Mouse (Mus musculus) MEL (cell line): ENCODE results near the gene Opa1. TPM values are rescaled to one million over a fixed set of nuclear protein-coding genes. Genes with fewer than 3 reads are reported as not detected.

ENCODE experiments used
- DNase-seq: peaks from one replicate; pipeline ENCODE4 v3.0.0; 2011; ENCODE audit warnings: low read depth, low spot score
- H3K27ac ChIP-seq: 2 replicates; pipeline ENCODE4 v1.5.1; 2012; ENCODE audit warnings: low read depth, mild to moderate bottlenecking, control low read depth, low read length, moderate library complexity; ENCODE audit not compliant: control insufficient read depth
- H3K27me3 ChIP-seq, 2 experiments: fragments of 150-350 bp in 1 of 2; sonication (generic) in 1 of 2; 2 replicates each; pipeline ENCODE4 v1.6.1; 2012; ENCODE audit warnings: low read length in 2 of 2, mild to moderate bottlenecking in 2 of 2, improper control_type of control experiment in 1 of 2, moderate library complexity in 1 of 2; ENCODE audit not compliant: insufficient read depth in 2 of 2, control insufficient read depth in 1 of 2
- H3K36me3 ChIP-seq, 2 experiments: 2 replicates each; pipeline ENCODE4 v1.6.1; 2012 to 2014; ENCODE audit warnings: low read length in 2 of 2, improper control_type of control experiment in 1 of 2, inconsistent platforms in 1 of 2, mild to moderate bottlenecking in 1 of 2; ENCODE audit not compliant: insufficient read depth in 2 of 2, control insufficient read depth in 1 of 2
- H3K4me1 ChIP-seq, 2 experiments: fragments of 150-350 bp in 1 of 2; sonication (generic) in 1 of 2; 2 replicates each; pipeline ENCODE4 v1.6.1; 2012; ENCODE audit warnings: low read length in 2 of 2, improper control_type of control experiment in 1 of 2, mild to moderate bottlenecking in 1 of 2; ENCODE audit not compliant: insufficient read depth in 2 of 2, control insufficient read depth in 1 of 2
- H3K4me3 ChIP-seq, 2 experiments: fragments of 150-350 bp in 1 of 2; sonication (generic) in 1 of 2; 2 replicates each; pipeline ENCODE4 v1.5.1; 2012; ENCODE audit warnings: low read depth in 2 of 2, low read length in 2 of 2, mild to moderate bottlenecking in 2 of 2, moderate library complexity in 2 of 2, control low read depth in 1 of 2, improper control_type of control experiment in 1 of 2; ENCODE audit not compliant: control insufficient read depth in 1 of 2, insufficient read depth in 1 of 2
- H3K79me2 ChIP-seq: 2 replicates; pipeline ENCODE4 v1.6.1; 2012; ENCODE audit warnings: mild to moderate bottlenecking, low read length, moderate library complexity; ENCODE audit not compliant: control insufficient read depth, poor library complexity, insufficient read depth
- H3K9ac ChIP-seq: 2 replicates; pipeline ENCODE4 v1.6.1; 2012; ENCODE audit warnings: low read depth, mild to moderate bottlenecking, control low read depth, low read length, moderate library complexity; ENCODE audit not compliant: control insufficient read depth, poor library complexity, severe bottlenecking
- H3K9me3 ChIP-seq: fragments of 150-350 bp; sonication (generic); replicated peaks from 2 replicates; pipeline ENCODE4 v1.6.1; 2012; ENCODE audit warnings: mild to moderate bottlenecking, low read length, improper control_type of control experiment, moderate library complexity; ENCODE audit not compliant: insufficient read depth
- BHLHE40 ChIP-seq: IDR thresholded peaks from 2 replicates; pipeline ENCODE4 v1.6.1; 2012; ENCODE audit warnings: low read depth, mild to moderate bottlenecking, inconsistent platforms, low read length, improper control_type of control experiment, borderline replicate concordance
- CHD2 ChIP-seq: IDR thresholded peaks from 2 replicates; pipeline ENCODE4 v1.6.1; 2011; ENCODE audit warnings: low read length, improper control_type of control experiment
- CTCF ChIP-seq, 3 experiments: IDR thresholded peaks in 2 of 3; conservative IDR thresholded peaks in 1 of 3; 2 replicates each; pipeline ENCODE4 v1.5.1; 2011 to 2012; ENCODE audit warnings: low read length in 3 of 3, low read depth in 2 of 3, mild to moderate bottlenecking in 2 of 3, improper control_type of control experiment in 1 of 3, inconsistent platforms in 1 of 3, mixed read lengths in 1 of 3, moderate library complexity in 1 of 3; ENCODE audit not compliant: control insufficient read depth in 1 of 3, insufficient read depth in 1 of 3, poor library complexity in 1 of 3, severe bottlenecking in 1 of 3
- ELF1 ChIP-seq: IDR thresholded peaks from 2 replicates; pipeline ENCODE4 v1.6.1; 2014; ENCODE audit warnings: low read depth, mild to moderate bottlenecking, inconsistent platforms, low read length, improper control_type of control experiment, moderate library complexity
- ETS1 ChIP-seq: IDR thresholded peaks from 2 replicates; pipeline ENCODE4 v1.6.1; 2012; ENCODE audit warnings: low read depth, mild to moderate bottlenecking, inconsistent platforms, low read length, improper control_type of control experiment, moderate library complexity
- MAX ChIP-seq: IDR thresholded peaks from 2 replicates; pipeline ENCODE4 v1.6.1; 2011; ENCODE audit warnings: low read length, improper control_type of control experiment
- MYC ChIP-seq: IDR thresholded peaks from 2 replicates; pipeline ENCODE4 v1.6.1; 2011; ENCODE audit warnings: low read depth, mild to moderate bottlenecking, low read length, improper control_type of control experiment, moderate library complexity
- NELFE ChIP-seq: IDR thresholded peaks from 2 replicates; pipeline ENCODE4 v1.6.1; 2011; ENCODE audit warnings: low read depth, low read length, improper control_type of control experiment
- NRF1 ChIP-seq: IDR thresholded peaks from 2 replicates; pipeline ENCODE4 v1.6.1; 2014; ENCODE audit warnings: low read depth, mild to moderate bottlenecking, inconsistent platforms, low read length, improper control_type of control experiment, moderate library complexity; ENCODE audit not compliant: poor library complexity, insufficient read depth, severe bottlenecking
- RAD21 ChIP-seq: IDR thresholded peaks from 2 replicates; pipeline ENCODE4 v1.6.1; 2011; ENCODE audit warnings: mild to moderate bottlenecking, low read depth, low read length, improper control_type of control experiment
- RCOR1 ChIP-seq: IDR thresholded peaks from 2 replicates; pipeline ENCODE4 v1.6.1; 2012; ENCODE audit warnings: low read depth, mild to moderate bottlenecking, inconsistent platforms, low read length, improper control_type of control experiment
- SMC3 ChIP-seq: IDR thresholded peaks from 2 replicates; pipeline ENCODE4 v1.6.1; 2011; ENCODE audit warnings: low read depth, low read length, improper control_type of control experiment
- TAL1 ChIP-seq: IDR thresholded peaks from 2 replicates; pipeline ENCODE4 v1.6.1; 2012; ENCODE audit warnings: mild to moderate bottlenecking, inconsistent platforms, low read length, moderate library complexity, mixed read lengths
- USF1 ChIP-seq: IDR thresholded peaks from 2 replicates; pipeline ENCODE4 v1.6.1; 2014; ENCODE audit warnings: low read depth, mild to moderate bottlenecking, inconsistent platforms, low read length, improper control_type of control experiment, moderate library complexity
- ZNF384 ChIP-seq: IDR thresholded peaks from 2 replicates; pipeline ENCODE4 v1.6.1; 2012; ENCODE audit warnings: low read depth, mild to moderate bottlenecking, inconsistent platforms, low read length, improper control_type of control experiment
- polyA plus RNA-seq, 2 experiments: library from polyadenylated mRNA; stranded (reverse) in 1 of 2; unstranded in 1 of 2; fragments of >175 nt in 1 of 2; fragments of >200 nt in 1 of 2; gene quantifications; 2 replicates each; pipeline versions ENCODE4 v1.2.1 to v1.2.4; 2012; ENCODE audit warnings: low replicate concordance in 2 of 2, low read depth in 1 of 2; ENCODE audit not compliant: insufficient read length in 2 of 2, insufficient read depth in 1 of 2, missing spikeins in 1 of 2
- total RNA-seq: library from RNA; depleted of rRNA; stranded (reverse); fragments of 300-350 nt; gene quantifications from 2 replicates; pipeline ENCODE4 v1.2.3, GENCODE M21; 2012

Opa1 gene
- total and polyA plus RNA-seq, 3 experiments = 43.4 to 56.1 (median 45.6) TPM

GRCm38 (mm10) chr16:29607131-29607530 lies 28.0 kb downstream of the Opa1 start:
- Histone ChIP-seq H3K4me1 (no peaks in the 10 kb centered on the region), H3K27ac (no peak overlapping the region), H3K27me3 (no peaks in the 10 kb centered on the region), H3K36me3 (peaks cover 0 to 22% of the 10 kb centered on the region in 2 experiments; a peak in 2 of 4 replicates), H3K79me2 (no peaks in the 10 kb centered on the region; the same call in 1 of the 2 replicates), H3K4me3 (no peak overlapping the region), H3K9me3 (no peaks in the 10 kb centered on the region), H3K9ac (no peak overlapping the region)
- no peak for DNase-seq
- TF ChIP-seq TAL1 (no peak), NRF1 (no peak), RCOR1 (no peak), ZNF384 (no peak), ELF1 (no peak), CHD2 (no peak), BHLHE40 (no peak), ETS1 (no peak)

DNA sequence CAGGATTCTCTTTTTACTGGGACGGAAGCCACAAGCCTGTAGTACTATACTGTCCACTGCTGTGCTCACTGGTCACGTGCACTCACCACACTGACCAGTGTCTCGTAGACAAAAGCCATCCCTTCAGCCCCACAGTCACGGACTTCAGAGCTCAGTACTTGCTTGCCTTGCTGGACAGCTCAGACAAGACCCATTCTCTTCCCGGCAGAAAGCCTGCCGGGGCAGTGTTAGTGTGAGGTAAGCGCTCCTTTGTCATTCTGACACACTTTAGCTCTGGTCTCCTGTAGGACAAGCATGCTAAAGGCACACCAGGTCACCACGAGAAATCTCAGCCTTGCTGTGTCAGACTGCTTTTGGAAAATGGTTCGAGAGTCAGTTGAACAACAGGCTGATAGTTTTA lies 35.6 kb downstream of the Opa1 start:
- Histone ChIP-seq H3K9me3 (no peaks in the 10 kb centered on the region), H3K79me2 (no peaks in the 10 kb centered on the region; the same call in 1 of the 2 replicates), H3K4me1 (no peaks in the 10 kb centered on the region), H3K27ac (no peak overlapping the region), H3K4me3 (no peak overlapping the region), H3K36me3 (peaks cover 0 to 30% of the 10 kb centered on the region in 2 experiments; a peak in 2 of 4 replicates), H3K9ac (no peak overlapping the region), H3K27me3 (no peaks in the 10 kb centered on the region)
- no peak for DNase-seq
- TF ChIP-seq RAD21 = no peak
- no peak for TF ChIP-seq NELFE
- no peak for TF ChIP-seq USF1
- no peak for TF ChIP-seq BHLHE40
- TF ChIP-seq MYC = no peak

GRCm38 (mm10) chr16:29629053-29629452 lies 49.9 kb downstream of the Opa1 start:
- Histone ChIP-seq H3K27me3 (no peaks in the 10 kb centered on the region), H3K4me3 (no peak overlapping the region), H3K9ac (no peak overlapping the region), H3K27ac (no peak overlapping the region), H3K36me3 (peaks cover 0 to 24% of the 10 kb centered on the region in 2 experiments; a peak in 2 of 4 replicates), H3K79me2 (no peaks in the 10 kb centered on the region), H3K4me1 (no peaks in the 10 kb centered on the region), H3K9me3 (no peaks in the 10 kb centered on the region)
- peak; percentile 15; the same call in 1 of the 2 replicates for TF ChIP-seq SMC3
- no peak for TF ChIP-seq MAX
- peak; percentile 43 for TF ChIP-seq RAD21
- TF ChIP-seq CTCF (IDR thresholded peaks at IDR 0.05 in 2 of 3, conservative IDR thresholded peaks at IDR 0.05 in 1 of 3; ENCODE audit: control insufficient read depth in 1 of 3, insufficient read depth in 1 of 3, low read depth in 2 of 3, low read length in 3 of 3, poor library complexity in 1 of 3, severe bottlenecking in 1 of 3) = peak in 1 of 3 experiments; percentile 46; a peak in 2 of 6 replicates
- DNase-seq = peak; percentile 47
